Mouse (Mus musculus) midbrain, embryonic 14.5 days (tissue): ENCODE data around the gene Bcas3. TPM values are rescaled to one million over a fixed set of nuclear protein-coding genes. Genes with fewer than 3 reads are reported as not detected.

ENCODE experiments used
- ATAC-seq: fragments of 200-750 bp; cut with Nextera tagmentation; 2 replicates; pipeline ENCODE4 v1.8.0; 2017; ENCODE audit warnings: moderate number of reproducible peaks, moderate library complexity; ENCODE audit not compliant: low FRiP score, low TSS enrichment
- DNase-seq: peaks from one replicate; pipeline ENCODE4 v3.0.0-alpha.2; 2015
- H3K27ac ChIP-seq: fragments of 300-500 bp; sonication (generic); replicated peaks from 2 replicates; pipeline ENCODE4 v1.5.1; 2014; ENCODE audit warnings: mild to moderate bottlenecking, low read depth, low read length, moderate library complexity
- H3K27me3 ChIP-seq: fragments of 300-500 bp; sonication (generic); 2 replicates; pipeline ENCODE4 v1.6.1; 2014; ENCODE audit warnings: low read length, control low read depth, mixed read lengths; ENCODE audit not compliant: control insufficient read depth, insufficient read depth
- H3K36me3 ChIP-seq: fragments of 300-500 bp; sonication (generic); 2 replicates; pipeline ENCODE4 v1.6.1; 2014; ENCODE audit warnings: low read length, control low read depth; ENCODE audit not compliant: control insufficient read depth, insufficient read depth
- H3K4me1 ChIP-seq: fragments of 300-500 bp; sonication (generic); 2 replicates; pipeline ENCODE4 v1.6.1; 2014; ENCODE audit warnings: mild to moderate bottlenecking, antibody characterized with exemption, low read length, control low read depth; ENCODE audit not compliant: control insufficient read depth, insufficient read depth
- H3K4me2 ChIP-seq: fragments of 300-500 bp; sonication (generic); 2 replicates; pipeline ENCODE4 v1.6.1; 2014; ENCODE audit warnings: mild to moderate bottlenecking, low read length, moderate library complexity
- H3K4me3 ChIP-seq: fragments of 300-500 bp; sonication (generic); replicated peaks from 2 replicates; pipeline ENCODE4 v1.5.1; 2014; ENCODE audit warnings: low read depth, low read length
- H3K9ac ChIP-seq: fragments of 300-500 bp; sonication (generic); replicated peaks from 2 replicates; pipeline ENCODE4 v1.6.1; 2014; ENCODE audit warnings: mild to moderate bottlenecking, low read length, moderate library complexity
- H3K9me3 ChIP-seq: fragments of 300-500 bp; sonication (generic); 2 replicates; pipeline ENCODE4 v1.6.1; 2016; ENCODE audit warnings: low read length, control low read depth, mixed read lengths; ENCODE audit not compliant: control insufficient read depth
- WGBS: fragments of 180-500 bp; shearing (Covaris S2); extraction: QIAGEN DNeasy Blood & Tissue Kit; methylation state at CpG from one replicate; pipeline ENCODE4 v1.1.7; 2014; 5-methylcytosine and 5-hydroxymethylcytosine counted together
- polyA plus RNA-seq: library from polyadenylated mRNA; unstranded; fragments of >200 nt; fragmentation: Nextera tagmentation; extraction: Ambion mirVana; gene quantifications from 2 replicates; pipeline ENCODE4 v1.2.1, GENCODE M21; 2014

The Bcas3 gene
- polyA plus RNA-seq, 1 experiment from 2014 or later = 33.4 TPM

GRCm38 (mm10) chr11:85695614-85696263, 342.8 kb downstream of the Bcas3 start:
- no peak overlapping the region for H3K4me3 ChIP-seq
- DNase-seq (no peak), ATAC-seq (no peak)
- 71% methylated on average over 16 of the region's 16 CpGs for WGBS
- no peak overlapping the region for H3K9ac ChIP-seq
- H3K4me1 ChIP-seq = 0 out of 2 replicates have a peak, but pooled peaks cover 5% of the 10 kb centered on the region
- no peak overlapping the region for H3K4me2 ChIP-seq
- H3K27ac ChIP-seq = no peak overlapping the region
- no peaks in the 10 kb centered on the region for H3K9me3 ChIP-seq
- H3K36me3 ChIP-seq = no peaks in the 10 kb centered on the region
- no peaks in the 10 kb centered on the region for H3K27me3 ChIP-seq

DNA sequence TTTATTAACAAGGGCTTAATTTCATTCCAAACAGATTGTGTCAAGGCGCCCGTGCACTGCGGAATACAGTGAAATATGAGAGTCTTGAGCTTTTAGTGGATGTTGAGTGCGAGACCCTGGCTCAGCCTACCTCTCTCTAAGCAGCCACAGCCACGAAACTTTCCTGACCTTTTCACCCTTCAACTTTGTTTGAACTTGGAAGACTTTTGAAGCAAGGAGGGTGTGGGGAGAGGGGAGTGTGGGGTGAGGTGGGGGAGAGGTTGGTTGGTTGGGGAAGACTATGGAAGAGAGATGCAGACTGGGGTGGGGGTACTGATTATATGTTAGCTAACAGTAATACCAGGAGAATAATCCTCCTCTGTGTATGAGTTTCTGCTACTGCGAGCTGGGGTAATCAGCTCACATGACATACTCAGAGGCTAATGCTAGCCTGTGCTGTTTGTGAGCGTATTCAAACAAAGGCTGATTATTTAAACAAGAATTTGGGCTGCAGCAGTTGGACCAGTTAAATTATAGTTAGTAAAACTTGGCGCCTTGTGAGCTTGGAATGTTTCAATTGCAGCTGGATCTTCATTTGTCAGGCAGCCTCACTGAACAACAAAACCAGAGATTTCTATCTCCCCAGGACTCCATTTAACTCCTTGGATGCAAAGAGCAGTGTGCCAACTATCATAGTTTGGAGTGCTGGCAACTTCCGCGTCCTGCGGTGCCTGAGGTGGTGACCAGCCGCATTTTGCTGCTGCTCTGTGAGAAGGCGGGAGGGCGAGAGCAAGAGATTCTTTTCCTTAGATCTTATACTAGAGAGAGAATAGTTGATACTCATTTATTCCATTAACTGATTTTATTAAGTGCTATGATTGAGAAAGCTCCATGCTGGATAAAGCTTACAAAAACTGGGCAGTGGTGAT, 343.8 kb downstream of the Bcas3 start:
- no peaks in the 10 kb centered on the region for H3K27me3 ChIP-seq
- H3K4me2 ChIP-seq = no peak overlapping the region
- no peak overlapping the region for H3K27ac ChIP-seq
- no peaks in the 10 kb centered on the region for H3K9me3 ChIP-seq
- 63% methylated on average over 14 of the region's 14 CpGs for WGBS
- H3K9ac ChIP-seq = no peak overlapping the region
- 0 out of 2 replicates have a peak, but pooled peaks cover 5% of the 10 kb centered on the region for H3K4me1 ChIP-seq
- H3K4me3 ChIP-seq = no peak overlapping the region
- no peak for ATAC-seq
- no peak for DNase-seq
- H3K36me3 ChIP-seq = no peaks in the 10 kb centered on the region

DNA sequence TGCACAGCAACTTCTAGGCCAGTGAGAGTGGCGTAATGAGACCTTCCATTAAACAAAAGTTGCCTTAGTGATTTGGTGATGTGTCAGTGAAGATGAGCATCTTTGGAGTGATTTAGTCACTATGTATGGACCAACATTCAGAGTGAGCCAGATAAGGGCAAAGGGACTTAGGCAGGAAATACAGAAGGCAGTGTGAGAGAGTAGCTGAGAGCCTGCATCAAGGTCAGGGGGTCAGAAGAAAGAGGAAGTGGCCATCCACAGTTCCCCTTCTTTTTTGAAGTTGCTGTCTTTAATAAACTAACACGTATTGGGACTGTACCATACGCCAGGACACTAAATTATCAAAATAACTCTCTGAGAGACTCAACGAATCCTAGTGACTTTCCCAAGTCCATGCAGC, 344.5 kb downstream of the Bcas3 start:
- Histone ChIP-seq H3K9ac (no peak overlapping the region), H3K27ac (no peak overlapping the region), H3K27me3 (no peaks in the 10 kb centered on the region), H3K4me1 (0 out of 2 replicates have a peak, but pooled peaks cover 5% of the 10 kb centered on the region), H3K36me3 (no peaks in the 10 kb centered on the region), H3K9me3 (no peaks in the 10 kb centered on the region), H3K4me3 (no peak overlapping the region), H3K4me2 (no peak overlapping the region)
- ATAC-seq (no peak), DNase-seq (no peak)
- 94% methylated on average over 4 of the region's 4 CpGs for WGBS

DNA sequence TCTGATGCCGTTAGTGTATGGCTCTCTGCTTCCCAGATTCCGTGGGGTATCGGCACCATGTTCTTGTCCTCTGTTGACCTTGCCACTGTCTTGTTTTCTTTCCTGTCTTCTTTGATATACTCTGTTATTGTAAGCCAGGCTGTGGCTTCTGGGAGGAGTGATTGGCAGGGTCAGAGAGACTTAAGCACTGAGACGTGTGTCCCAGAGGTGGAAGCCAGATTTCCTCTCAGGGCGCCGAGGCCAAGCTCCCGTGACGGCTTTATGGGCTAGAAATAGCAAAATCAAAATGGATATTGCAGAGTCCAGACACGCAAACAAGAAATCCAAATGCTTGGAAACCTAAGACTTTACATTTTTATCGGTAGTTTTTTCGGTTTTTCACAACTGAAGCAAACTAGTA, 345.3 kb downstream of the Bcas3 start:
- Histone ChIP-seq H3K9me3 (no peaks in the 10 kb centered on the region), H3K4me2 (no peak overlapping the region), H3K27ac (no peak overlapping the region), H3K4me3 (no peak overlapping the region), H3K4me1 (0 out of 2 replicates have a peak, but pooled peaks cover 5% of the 10 kb centered on the region), H3K27me3 (no peaks in the 10 kb centered on the region), H3K36me3 (no peaks in the 10 kb centered on the region), H3K9ac (no peak overlapping the region)
- WGBS = 71% methylated on average over 11 of the region's 11 CpGs
- DNase-seq = no peak
- no peak for ATAC-seq

DNA sequence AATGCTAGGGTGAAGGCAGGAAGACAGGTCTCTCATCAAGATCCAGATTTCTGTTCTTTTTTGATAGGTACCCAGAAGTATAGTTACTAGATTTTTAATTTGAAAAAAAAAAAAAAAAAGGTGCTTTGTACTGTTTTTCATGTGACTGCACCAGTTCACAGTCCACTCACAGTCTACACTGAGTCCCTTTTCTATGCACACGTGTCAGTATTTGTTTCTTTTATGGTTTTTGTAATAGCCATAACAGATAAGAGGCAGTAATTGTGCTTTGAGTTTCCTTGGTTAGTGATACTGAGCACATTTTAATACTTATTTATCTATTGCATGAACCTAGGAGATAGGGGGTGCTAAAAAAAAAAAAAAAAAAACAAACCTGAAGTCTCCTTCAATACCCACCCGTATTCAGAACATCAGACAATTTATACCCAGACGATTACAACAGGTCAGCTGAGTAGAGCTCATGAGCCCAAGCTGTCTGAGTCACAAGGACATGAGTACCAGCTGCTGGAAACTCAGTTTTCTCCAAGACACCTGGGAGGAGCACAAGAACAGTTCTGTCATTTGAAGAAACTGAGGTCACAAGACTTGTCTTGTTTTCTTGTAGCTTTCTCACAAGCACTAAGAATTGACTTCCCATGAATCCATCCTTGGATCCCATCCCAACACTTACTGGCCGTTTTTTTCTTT, 351.2 kb downstream of the Bcas3 start:
- Histone ChIP-seq H3K4me1 (0 out of 2 replicates have a peak, but pooled peaks cover 3% of the 10 kb centered on the region), H3K27ac (no peak overlapping the region), H3K9ac (no peak overlapping the region), H3K4me3 (no peak overlapping the region), H3K4me2 (no peak overlapping the region), H3K36me3 (no peaks in the 10 kb centered on the region), H3K9me3 (no peaks in the 10 kb centered on the region), H3K27me3 (no peaks in the 10 kb centered on the region)
- DNase-seq (no peak), ATAC-seq (no peak)
- WGBS = 86% methylated on average over 4 of the region's 4 CpGs

DNA sequence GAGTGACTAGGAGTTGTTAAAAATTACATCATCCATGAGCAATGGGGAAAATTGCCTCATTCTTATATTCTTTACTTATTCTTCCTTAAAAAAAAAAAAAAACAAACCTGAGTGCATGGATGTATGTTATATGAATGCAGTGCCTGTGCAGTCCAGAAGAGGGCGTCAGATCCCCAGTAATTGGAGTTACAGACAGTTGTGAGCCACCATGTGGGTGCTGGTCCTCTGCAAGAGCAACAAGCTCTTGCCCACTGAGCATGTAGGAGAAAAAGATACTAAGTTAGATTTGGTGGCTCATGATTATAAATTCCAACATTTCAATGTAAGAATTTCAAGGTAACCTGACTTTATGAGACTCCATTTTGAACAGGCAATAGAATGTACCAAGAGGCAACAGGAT, 353.7 kb downstream of the Bcas3 start:
- WGBS = 28% methylated on average over 1 of the region's 1 CpGs
- DNase-seq = no peak

DNA sequence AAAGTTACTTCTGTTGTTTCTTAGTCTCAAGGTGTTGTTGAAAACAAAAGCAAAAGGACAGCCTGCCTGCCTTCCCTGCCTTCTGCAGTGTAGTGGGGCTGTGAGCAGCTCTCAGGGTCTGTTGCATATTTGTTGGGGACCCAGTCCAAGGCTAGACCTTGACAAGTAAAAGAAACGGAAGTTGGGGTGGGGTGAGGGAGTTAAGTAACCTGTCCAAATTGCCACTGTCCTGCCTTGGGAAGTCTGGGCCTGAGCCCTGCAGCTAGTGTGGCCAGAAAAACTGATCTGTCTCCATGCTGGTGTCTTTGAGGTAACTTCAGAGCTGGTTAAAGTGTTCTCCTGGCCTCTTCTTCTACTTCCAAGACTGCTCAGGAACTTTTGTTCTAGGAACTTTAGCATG, 354.5 kb downstream of the Bcas3 start:
- Histone ChIP-seq H3K4me2 (no peak overlapping the region), H3K9me3 (no peaks in the 10 kb centered on the region), H3K36me3 (no peaks in the 10 kb centered on the region), H3K27me3 (peaks cover 6% of the 10 kb centered on the region), H3K4me1 (no peaks in the 10 kb centered on the region), H3K4me3 (no peak overlapping the region), H3K27ac (no peak overlapping the region), H3K9ac (no peak overlapping the region)
- DNase-seq (no peak), ATAC-seq (no peak)
- WGBS = 90% methylated on average over 1 of the region's 1 CpGs

More for the DNA sequence above, 353.7 kb downstream of the Bcas3 start:
- H3K9ac ChIP-seq = no peak overlapping the region
- no peaks in the 10 kb centered on the region for H3K9me3 ChIP-seq
- ATAC-seq = no peak
- no peak overlapping the region for H3K27ac ChIP-seq
- no peaks in the 10 kb centered on the region for H3K4me1 ChIP-seq
- H3K36me3 ChIP-seq = no peaks in the 10 kb centered on the region
- H3K4me3 ChIP-seq = no peak overlapping the region
- H3K27me3 ChIP-seq = no peaks in the 10 kb centered on the region
- no peak overlapping the region for H3K4me2 ChIP-seq

DNA sequence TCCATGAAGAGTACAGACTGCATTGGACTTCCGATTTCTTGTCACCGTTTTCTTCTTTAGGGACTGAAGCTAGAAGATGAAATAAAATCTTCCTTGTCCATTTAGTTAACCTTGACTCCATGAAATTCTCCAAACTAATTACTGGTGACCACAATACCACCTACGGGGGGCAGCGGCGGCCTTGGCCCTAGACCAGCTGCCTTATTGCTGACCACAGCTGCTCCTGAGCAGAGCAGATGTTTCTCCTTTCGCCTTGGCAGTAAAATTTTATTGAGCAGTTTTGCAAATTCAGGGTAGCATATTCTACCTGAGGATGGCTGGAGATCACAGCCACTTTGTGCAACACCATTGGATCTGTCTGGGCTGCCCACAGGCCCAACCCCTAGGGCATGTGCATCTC, 356.2 kb downstream of the Bcas3 start:
- Histone ChIP-seq H3K4me3 (no peak overlapping the region), H3K4me2 (no peak overlapping the region), H3K9ac (no peak overlapping the region), H3K4me1 (peaks cover 9% of the 10 kb centered on the region), H3K36me3 (no peaks in the 10 kb centered on the region), H3K27ac (no peak overlapping the region), H3K27me3 (peaks cover 6% of the 10 kb centered on the region), H3K9me3 (no peaks in the 10 kb centered on the region)
- 88% methylated on average over 6 of the region's 6 CpGs for WGBS
- DNase-seq = no peak
- no peak for ATAC-seq
